Mouse (Mus musculus): ENCODE measurements around the gene Klhl22. TPM values are rescaled to one million over a fixed set of nuclear protein-coding genes. Genes with fewer than 3 reads are reported as not detected.

Klhl22 gene
- total RNA-seq, 2 experiments from 2014 or later = 101 TPM

DNA sequence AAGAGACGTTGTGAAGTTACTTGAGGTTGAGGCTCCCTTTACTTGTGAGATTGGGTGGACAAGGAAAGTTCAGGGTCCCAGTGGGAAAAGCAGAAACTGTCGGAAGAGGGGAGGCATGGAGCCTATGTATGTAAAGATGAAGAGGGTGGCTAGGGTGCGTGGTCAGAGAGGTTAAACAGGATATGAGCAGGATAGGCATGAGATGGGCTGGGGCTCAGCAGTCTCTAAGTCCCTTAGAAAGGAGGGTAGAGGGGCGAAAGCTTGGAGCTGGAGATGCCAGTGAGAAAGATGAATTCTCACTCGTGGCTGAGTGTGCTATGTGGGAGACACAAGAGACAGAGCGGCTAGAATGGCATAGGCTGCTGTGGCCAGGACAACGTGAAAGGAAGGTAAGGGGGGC, 73.4 kb downstream of the Klhl22 start, which contains the start of gene B830017H08Rik:
TSS of gene B830017H08Rik (plus strand) at position 301 of the 400 bp plus-strand sequence.
- Histone ChIP-seq H3K4me3 (peak within 1 kb of the TSS; percentile 72), H3K27ac (peak within 1 kb of the TSS; percentile 95)
- TF ChIP-seq CTCF (conservative IDR thresholded peaks at IDR 0.05) = no peak
- no peak for DNase-seq (ENCODE audit: low spot score in 2 of 2)

DNA sequence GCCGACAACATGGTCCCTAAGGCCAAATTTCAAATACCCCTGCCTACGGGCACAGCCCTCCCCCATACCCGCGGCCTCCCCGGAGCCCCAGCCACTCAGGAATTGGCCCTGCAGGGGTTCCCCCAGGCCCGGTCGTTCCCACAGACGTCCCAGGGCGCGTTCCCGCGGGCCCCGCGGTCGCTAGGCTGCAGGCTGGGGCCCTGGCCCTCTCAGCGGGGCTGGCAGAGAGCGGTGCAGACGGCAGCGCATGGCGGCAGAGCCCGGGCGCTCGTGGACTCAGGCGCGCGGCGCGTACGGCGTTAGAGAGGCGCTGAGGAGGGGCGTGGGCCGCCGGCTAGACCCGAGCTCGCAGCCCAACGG, 73.9 kb downstream of the Klhl22 start:
- no peak for TF ChIP-seq CTCF (conservative IDR thresholded peaks at IDR 0.05)
- peak in 1 of 2 experiments; percentile 52 for DNase-seq (ENCODE audit: low spot score in 2 of 2)
- Histone ChIP-seq H3K27ac (peak overlapping the region; percentile 95), H3K4me3 (peak overlapping the region; percentile 72)

- DNase-seq (ENCODE audit: low spot score in 2 of 2) = peak; percentile 32 to 53
- 0 out of 2 replicates have a peak, but pooled peaks have one; percentile 6 for TF ChIP-seq CTCF (conservative IDR thresholded peaks at IDR 0.05)
- H3K4me3 ChIP-seq = peak overlapping the region; percentile 72
- peak overlapping the region; percentile 95 for H3K27ac ChIP-seq
These were observed 74.4 kb downstream of the Klhl22 start for GRCm38 (mm10) chr16:17833681-17834399.

DNA sequence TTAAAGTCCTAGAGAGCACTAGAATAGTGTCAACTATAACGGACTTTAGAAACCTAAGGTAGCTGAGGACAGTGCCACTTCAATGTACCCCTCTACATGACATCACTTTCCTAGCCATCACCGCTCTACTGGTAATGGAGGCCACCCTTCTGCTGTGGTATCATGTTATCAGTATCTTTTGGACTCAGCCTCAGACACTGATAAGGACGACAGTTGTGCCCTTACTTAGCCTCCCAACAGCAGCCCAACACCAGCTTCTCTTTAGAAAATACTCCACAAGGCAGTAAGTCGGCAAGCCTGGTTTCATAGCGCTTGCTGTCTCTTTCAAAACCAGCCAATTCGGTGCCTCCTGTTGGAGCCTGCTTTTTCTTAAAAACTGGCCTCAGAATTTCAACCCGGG, 75.1 kb downstream of the Klhl22 start:
- Histone ChIP-seq H3K27ac (peak overlapping the region; percentile 95), H3K4me3 (peak overlapping the region; percentile 72)
- DNase-seq (ENCODE audit: low spot score in 2 of 2) = no peak
- TF ChIP-seq CTCF (conservative IDR thresholded peaks at IDR 0.05) = no peak

DNA sequence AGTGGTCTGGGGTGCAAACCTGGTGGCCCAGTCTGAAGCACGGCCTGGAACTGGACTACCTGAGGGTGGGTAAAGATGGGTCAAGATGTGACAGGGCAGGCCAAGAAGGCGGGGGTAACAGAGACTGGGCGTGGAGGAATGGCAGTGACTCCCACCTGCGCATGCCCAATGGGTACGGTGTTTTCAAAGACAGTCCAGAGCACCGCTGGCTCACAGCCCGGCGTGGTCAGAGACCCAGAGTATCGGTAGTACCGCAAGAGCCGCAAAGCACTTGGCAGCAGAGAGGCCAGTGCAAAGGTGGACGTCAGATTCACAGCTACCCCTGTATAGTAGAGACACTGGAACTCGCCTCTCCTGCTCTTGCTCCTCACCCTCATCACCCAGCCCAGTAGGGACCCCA, 76.1 kb downstream of the Klhl22 start:
- DNase-seq (ENCODE audit: low spot score in 2 of 2) = no peak
- no peak overlapping the region for H3K27ac ChIP-seq
- no peak for TF ChIP-seq CTCF (conservative IDR thresholded peaks at IDR 0.05)
- H3K4me3 ChIP-seq = no peak overlapping the region

DNA sequence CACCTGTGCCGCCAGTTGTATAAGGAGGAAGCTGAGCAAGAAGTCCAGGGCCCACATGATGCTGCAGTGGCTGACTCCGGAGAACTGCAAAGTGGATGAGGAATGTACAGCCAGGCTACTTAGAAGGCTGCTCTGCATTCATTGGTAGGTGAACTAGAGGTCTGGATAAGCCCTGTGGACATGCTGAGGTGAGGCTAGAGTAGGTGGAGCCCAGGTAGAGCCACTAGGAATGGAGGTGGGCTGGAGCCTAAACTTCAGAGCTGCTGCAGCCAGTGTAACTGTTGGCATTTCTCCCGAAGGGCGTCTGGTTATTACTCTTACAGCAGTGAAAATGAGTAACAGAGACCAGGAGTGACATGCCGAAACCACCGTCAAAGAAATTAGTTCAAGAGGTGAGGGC, 78.6 kb downstream of the Klhl22 start, which contains the start of gene Car15:
TSS of gene Car15 (minus strand) at position 314 of the 400 bp plus-strand sequence.
- no peak for DNase-seq (ENCODE audit: low spot score in 2 of 2)
- Histone ChIP-seq H3K4me3 (no peak within 1 kb of the TSS), H3K27ac (no peak within 1 kb of the TSS)
- no peak for TF ChIP-seq CTCF (conservative IDR thresholded peaks at IDR 0.05)

DNA sequence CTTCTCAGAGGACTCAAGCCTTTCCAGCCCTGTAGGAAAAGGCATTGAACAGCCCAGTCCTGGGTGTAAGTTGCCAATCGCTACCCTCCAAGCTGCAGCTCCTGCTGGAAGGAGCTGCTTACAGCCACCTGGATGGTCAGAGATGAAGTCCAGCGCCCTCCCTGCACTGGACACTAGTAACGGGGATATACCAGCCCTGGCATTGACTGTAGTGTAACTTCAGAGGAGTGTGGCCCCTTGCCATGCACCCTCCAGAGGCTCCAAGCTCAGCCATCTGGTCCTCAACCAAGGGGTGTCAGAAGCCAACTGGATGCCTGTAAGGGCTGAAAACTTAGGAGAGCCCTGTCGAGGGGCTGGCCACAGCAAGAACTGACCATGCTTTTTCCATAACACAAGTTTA, 80.6 kb downstream of the Klhl22 start:
- H3K27ac ChIP-seq = peak overlapping the region; percentile 18; the same call in 1 of the 2 replicates
- no peak for TF ChIP-seq CTCF (conservative IDR thresholded peaks at IDR 0.05)

DNA sequence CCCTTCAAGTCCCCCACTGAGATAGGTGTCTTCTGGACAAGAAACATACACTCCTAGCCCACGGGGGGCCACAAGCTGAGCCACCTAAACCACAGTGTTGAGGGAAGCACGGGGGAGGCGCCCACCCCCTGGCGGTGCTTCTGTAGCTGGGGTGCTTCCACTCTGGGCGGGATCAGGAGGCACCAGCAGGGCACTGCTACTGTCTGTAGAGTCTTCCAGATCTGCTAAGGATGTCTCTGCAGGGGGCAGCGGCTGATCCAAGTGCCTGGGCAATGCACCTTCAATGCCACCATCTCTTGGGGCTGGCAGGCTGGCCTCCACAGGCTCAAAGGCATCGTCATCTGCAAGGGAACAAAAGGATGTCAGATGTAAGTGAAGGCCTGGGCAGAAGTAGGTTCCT, 83.0 kb downstream of the Klhl22 start:
- Histone ChIP-seq H3K27ac (no peak overlapping the region), H3K4me3 (no peak overlapping the region)
- no peak for TF ChIP-seq CTCF (conservative IDR thresholded peaks at IDR 0.05)
- no peak for DNase-seq (ENCODE audit: low spot score in 2 of 2)

More for the DNA sequence above, 80.6 kb downstream of the Klhl22 start:
- no peak overlapping the region for H3K4me3 ChIP-seq
- no peak for DNase-seq (ENCODE audit: low spot score in 2 of 2)

Other genes with a start within 250 kb of the Klhl22 start
- 10 to 100 TPM; 42.3 to 45.4 TPM for gene Thap7, start 228.5 kb upstream of the Klhl22 start, total RNA-seq (2021)
- under 1 TPM; 0.36 to 0.56 TPM for gene Lrrc74b, start 198.4 kb upstream of the Klhl22 start, total RNA-seq (2021)
- 1 to 10 TPM in 1 of 2 experiments, under 1 TPM in 1; 0.95 to 1.4 TPM for gene P2rx6, start 197.7 kb upstream of the Klhl22 start, total RNA-seq (2021)
- 100 to 1,000 TPM; 102 to 105 TPM for gene Slc7a4, start 176.4 kb upstream of the Klhl22 start, total RNA-seq (2021)
- 10 to 100 TPM; 49.2 to 59.7 TPM for gene Smpd4, start 140.3 kb upstream of the Klhl22 start, total RNA-seq (2021)
- 10 to 100 TPM; 38.1 to 54.2 TPM for gene Ccdc74a, start 113.1 kb upstream of the Klhl22 start, total RNA-seq (2021)
- 10 to 100 TPM; 76.7 to 81.8 TPM for gene Med15, start 26.7 kb upstream of the Klhl22 start, total RNA-seq (2021)
- gene Scarf2, start 37.7 kb downstream of the Klhl22 start, total RNA-seq (2021) = 1 to 10 TPM; 2.5 to 2.7 TPM
- gene B830017H08Rik, start 73.5 kb downstream of the Klhl22 start, total RNA-seq (2021) = 1 to 10 TPM; 3.2 to 4.5 TPM
- gene Car15, start 78.7 kb downstream of the Klhl22 start, total RNA-seq (2021) = 10 to 100 TPM; 13.1 to 16.8 TPM
- 1 to 10 TPM; 2.2 to 2.6 TPM for gene Gm20518, start 132.1 kb downstream of the Klhl22 start, total RNA-seq (2021)
- gene Tssk1, start 134.6 kb downstream of the Klhl22 start, total RNA-seq (2021) = not detected
- 100 to 1,000 TPM; 104 to 112 TPM for gene Dgcr2, start 138.9 kb downstream of the Klhl22 start, total RNA-seq (2021)
- not detected for gene Tssk2, start 139.0 kb downstream of the Klhl22 start, total RNA-seq (2021)
- gene Ess2, start 151.7 kb downstream of the Klhl22 start, total RNA-seq (2021) = 10 to 100 TPM; 33.1 to 33.3 TPM
- not detected for gene Gsc2, start 155.4 kb downstream of the Klhl22 start, total RNA-seq (2021)
- gene Slc25a1, start 168.6 kb downstream of the Klhl22 start, total RNA-seq (2021) = 10 to 100 TPM; 42.2 to 45.6 TPM
- gene Vpreb2, start 220.8 kb downstream of the Klhl22 start, total RNA-seq (2021) = not detected